Mouse (Mus musculus): ENCODE data around the gene Bsx. TPM values are rescaled to one million over a fixed set of nuclear protein-coding genes. Genes with fewer than 3 reads are reported as not detected.

The Bsx gene
- not detected in 2 replicates for total RNA-seq (2015; ENCODE audit: low replicate concordance)
- total RNA-seq (2017; ENCODE audit: low replicate concordance), result 0.14 TPM in 1 of 2 replicates, not detected in the other

DNA sequence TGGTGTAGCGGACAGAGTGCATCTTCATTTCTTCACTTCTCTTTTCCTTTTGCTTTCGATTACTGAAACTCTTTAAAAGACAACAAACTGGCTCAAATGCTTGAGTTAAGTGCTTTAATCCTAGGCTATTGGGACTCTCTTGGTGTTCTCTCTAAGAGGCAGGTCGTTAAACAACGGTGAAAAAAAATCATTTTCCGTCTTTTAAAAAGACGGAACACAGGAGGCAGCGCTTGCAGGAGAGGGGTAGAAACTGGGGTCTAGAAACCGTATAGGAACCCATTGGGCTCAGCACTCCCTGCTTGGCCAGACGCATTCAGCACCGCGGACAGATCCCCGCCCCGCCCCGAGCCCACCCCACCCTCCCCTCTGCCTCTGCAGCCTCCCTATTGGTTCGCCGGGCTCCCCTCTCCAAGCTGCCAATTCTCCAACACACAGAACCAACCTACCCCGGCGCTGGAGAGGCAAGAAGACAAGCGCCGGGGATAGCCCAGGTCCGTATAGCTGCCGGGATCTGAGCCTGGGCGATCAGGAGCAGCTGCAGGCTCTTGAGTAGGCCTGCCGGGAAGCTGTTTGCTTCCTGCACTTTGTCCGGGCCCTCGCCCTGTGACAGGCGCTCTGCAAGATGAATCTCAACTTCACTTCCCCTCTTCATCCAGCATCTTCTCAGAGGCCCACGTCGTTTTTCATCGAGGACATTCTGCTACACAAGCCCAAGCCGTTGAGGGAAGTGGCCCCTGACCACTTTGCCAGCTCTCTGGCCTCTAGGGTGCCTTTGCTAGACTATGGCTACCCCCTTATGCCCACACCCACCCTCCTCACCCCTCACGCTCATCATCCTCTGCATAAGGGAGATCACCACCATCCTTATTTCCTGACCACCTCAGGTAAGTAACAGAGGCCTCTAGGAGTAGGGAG, at the start of gene Bsx:
Gene Bsx, plus strand, starts transcription at position 572 of the 915 bp plus-strand sequence.
- no peak for ATAC-seq (replicated peaks; ENCODE audit: low FRiP score, poor library complexity, severe bottlenecking)

DNA sequence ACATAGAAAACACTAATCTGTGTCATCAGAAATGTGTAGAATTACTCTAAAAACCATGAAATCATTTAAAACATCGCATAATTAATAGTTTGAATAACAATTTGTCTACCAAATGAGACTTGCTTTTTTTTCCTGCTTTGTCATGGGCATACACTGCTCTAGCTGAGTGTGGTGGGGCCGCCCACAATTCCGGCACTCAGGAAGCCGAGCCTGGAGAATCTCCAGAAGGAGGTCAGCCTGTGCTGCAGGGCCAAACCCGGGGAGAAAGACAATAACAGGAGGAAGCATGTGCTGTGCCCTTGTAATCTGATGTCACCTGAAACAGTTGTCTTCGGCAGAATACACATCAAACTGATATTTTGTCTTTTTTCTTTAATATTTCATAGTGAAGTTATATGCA, 48.3 kb upstream of the Bsx start:
- ATAC-seq (replicated peaks; ENCODE audit: low FRiP score, poor library complexity, severe bottlenecking), result no peak

DNA sequence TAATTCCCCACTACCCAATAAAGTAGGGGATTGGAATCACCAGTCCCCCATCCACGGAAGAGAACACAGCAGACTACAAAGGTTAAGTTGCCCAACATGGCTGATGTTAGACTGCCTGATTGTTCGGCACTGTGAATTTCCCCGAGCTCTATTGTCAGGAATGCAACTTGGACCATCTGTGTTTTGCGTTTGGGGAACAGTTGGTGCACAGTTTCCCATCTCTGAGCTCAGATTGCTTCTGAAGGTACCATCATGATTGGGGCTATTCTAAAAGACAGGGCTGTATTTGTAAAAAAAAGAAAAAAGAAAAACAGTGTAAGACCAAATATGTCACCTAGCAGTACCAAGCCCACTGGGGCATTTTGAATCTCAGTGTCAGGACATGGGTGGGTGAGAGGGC, 46.6 kb upstream of the Bsx start:
- no peak for ATAC-seq (replicated peaks; ENCODE audit: low FRiP score, poor library complexity, severe bottlenecking)

- no peak; the same call in 1 of the 2 replicates for ATAC-seq (replicated peaks; ENCODE audit: low FRiP score, poor library complexity, severe bottlenecking)
These were observed 39.4 kb upstream of the Bsx start for GRCm38 (mm10) chr9:40834569-40834968.

DNA sequence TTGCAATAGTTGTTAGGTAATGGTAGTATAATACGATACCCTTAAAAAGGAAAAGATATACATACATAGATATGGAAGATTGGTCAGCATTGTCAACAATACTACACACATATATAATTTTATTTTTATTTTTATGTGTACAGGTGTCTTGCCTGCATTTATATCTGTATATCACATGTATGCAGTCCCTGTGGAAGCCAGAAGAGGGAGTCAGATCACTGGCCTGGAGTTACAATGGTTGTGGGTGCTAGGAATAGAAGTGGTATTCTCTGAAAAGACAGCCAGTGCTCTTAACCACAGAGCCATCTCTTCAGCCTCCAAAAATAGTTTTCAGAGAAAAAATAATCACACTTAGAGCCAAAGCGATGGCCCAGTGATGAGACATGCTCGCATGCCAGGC, 37.2 kb upstream of the Bsx start:
- ATAC-seq (replicated peaks; ENCODE audit: low FRiP score, poor library complexity, severe bottlenecking), result no peak

DNA sequence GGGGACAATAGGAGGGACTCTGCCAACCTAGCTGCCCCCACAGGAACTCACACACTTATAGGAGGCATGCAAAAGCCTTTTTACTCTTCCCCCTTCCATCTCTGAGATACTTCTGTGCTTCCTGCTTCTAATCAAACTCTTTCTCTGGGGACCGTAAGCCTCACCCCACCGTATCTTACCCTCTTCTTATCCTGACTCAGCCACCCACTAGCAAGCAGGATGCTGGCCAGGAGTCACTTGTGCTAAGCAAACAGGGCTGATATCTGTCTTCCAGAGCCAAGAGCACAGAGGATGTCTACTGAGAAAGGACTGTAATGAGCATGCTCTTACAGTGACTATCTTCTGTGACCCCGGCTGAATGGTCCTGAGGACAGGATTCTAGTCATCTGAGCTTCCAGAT, 34.3 kb upstream of the Bsx start:
- ATAC-seq (replicated peaks; ENCODE audit: low FRiP score, poor library complexity, severe bottlenecking), result no peak

- no peak for ATAC-seq (replicated peaks; ENCODE audit: low FRiP score, poor library complexity, severe bottlenecking)
These were observed 22.4 kb upstream of the Bsx start for GRCm38 (mm10) chr9:40851515-40851914.

- no peak for ATAC-seq (replicated peaks; ENCODE audit: low FRiP score, poor library complexity, severe bottlenecking)
These were observed 15.3 kb upstream of the Bsx start for GRCm38 (mm10) chr9:40858461-40859160.

- no peak for ATAC-seq (replicated peaks; ENCODE audit: low FRiP score, poor library complexity, severe bottlenecking)
These were observed 14.7 kb upstream of the Bsx start for GRCm38 (mm10) chr9:40859196-40859595.

DNA sequence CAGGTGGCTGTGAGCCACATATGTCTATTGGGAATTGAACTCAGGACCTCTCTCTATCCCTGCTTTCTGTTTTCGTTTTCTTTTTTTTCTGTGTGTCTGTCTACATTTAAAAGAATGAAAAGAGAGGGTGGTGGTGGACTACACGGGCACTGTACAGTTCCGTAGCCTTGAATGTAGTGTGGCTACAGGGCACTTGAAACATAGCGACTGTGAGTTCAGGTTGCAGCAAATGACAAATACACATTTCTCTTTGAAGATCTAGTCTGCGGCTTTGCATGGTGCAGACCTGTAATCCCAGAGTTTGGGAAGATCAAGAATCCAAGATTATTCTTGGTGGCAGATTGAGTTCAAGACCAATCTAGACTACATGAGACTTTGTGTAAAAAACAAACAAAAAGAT, 3.6 kb upstream of the Bsx start:
- no peak for ATAC-seq (replicated peaks; ENCODE audit: low FRiP score, poor library complexity, severe bottlenecking)

- no peak for ATAC-seq (replicated peaks; ENCODE audit: low FRiP score, poor library complexity, severe bottlenecking)
These were observed 2.4 kb upstream of the Bsx start for GRCm38 (mm10) chr9:40871369-40872155.

- ATAC-seq (replicated peaks; ENCODE audit: low FRiP score, poor library complexity, severe bottlenecking), result no peak
These were observed 1.8 kb upstream of the Bsx start for GRCm38 (mm10) chr9:40872156-40872478.

DNA sequence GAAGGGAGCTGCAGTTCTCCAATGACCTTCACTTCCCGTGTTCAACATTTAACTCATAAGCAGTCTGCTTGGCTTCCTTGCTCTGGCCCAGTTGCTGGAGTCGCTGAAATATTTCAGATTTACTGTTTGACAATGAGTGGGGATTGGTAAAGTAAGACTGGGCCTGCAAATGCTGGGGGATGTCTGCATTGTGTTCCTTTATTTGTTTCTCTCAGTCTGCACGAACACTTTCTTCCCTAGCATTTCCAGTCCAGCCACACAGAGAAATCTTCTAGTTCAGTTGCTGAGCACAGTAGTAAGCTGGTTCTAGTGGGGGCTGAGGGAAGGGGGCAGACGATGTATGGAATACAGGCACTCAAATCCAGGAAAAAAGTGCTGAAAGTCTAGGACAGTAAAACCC, 1.0 kb downstream of the Bsx start:
- no peak for ATAC-seq (replicated peaks; ENCODE audit: low FRiP score, poor library complexity, severe bottlenecking)

GRCm38 (mm10) chr9:40875431-40875830, 1.5 kb downstream of the Bsx start:
- ATAC-seq (replicated peaks; ENCODE audit: low FRiP score, poor library complexity, severe bottlenecking), result no peak

- ATAC-seq (replicated peaks; ENCODE audit: low FRiP score, poor library complexity, severe bottlenecking), result no peak
These were observed 2.2 kb downstream of the Bsx start for GRCm38 (mm10) chr9:40876164-40876563.

GRCm38 (mm10) chr9:40876693-40877092, 2.8 kb downstream of the Bsx start:
- ATAC-seq (replicated peaks; ENCODE audit: low FRiP score, poor library complexity, severe bottlenecking), result no peak

- ATAC-seq (replicated peaks; ENCODE audit: low FRiP score, poor library complexity, severe bottlenecking), result no peak
These were observed 3.4 kb downstream of the Bsx start for GRCm38 (mm10) chr9:40877146-40877880.

DNA sequence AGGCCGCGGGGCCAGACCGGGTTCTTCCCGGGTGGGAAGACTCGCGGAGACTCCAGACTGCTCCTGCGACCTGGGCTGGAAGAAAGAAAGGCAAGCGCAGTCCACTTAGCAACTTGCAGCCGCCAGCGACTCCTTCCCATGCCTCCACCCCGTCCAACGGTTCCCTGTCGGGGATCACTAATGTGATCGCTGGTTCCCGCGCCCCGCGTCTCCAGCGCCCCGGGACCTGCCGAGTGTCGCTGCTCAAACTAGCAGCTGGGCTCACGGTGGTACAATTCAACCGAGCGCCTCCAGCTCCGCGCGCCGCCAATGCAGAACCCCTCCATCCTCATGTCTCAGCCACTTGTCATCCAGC, 3.9 kb downstream of the Bsx start:
- ATAC-seq (replicated peaks; ENCODE audit: low FRiP score, poor library complexity, severe bottlenecking), result no peak

DNA sequence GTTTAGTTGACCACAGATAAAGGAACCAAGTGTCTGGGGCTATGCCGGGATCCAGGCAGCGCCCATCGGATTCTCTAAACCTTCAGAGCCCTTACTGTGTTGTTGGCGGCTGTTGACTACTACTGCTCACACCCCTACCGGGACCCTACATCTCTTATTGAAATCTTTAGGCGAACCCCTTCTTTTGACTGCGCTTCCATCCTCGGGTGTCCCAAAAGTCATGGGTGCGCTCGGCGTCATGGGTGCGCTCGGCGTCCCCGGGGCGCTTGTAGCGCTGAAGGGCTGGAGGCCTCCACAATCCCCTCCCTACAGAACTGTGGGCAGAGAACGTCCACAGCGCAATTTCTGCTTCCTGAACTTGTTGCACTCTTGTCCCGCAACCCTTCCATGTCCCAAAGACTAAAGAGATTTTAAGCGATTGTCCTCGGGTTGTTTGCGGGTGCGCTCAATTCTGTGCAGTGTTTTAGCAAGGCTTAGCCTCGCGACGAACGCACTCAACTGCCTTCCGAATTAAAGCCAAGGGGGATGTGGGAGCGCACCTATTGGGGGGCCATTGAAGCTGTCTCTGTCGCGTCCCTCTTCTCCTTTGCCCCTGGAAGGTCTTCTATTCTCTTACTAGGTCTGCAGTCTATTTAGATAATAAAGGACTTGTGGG, 4.5 kb downstream of the Bsx start:
- ATAC-seq (replicated peaks; ENCODE audit: low FRiP score, poor library complexity, severe bottlenecking), result no peak
